Mouse (Mus musculus): ENCODE data around the gene Naa80.

GRCm38 (mm10) chr9:107542721-107543120, 36.0 kb upstream of the Naa80 start:
- TF ChIP-seq CTCF (conservative IDR thresholded peaks at IDR 0.05; ENCODE audit: low read length) (no peak), POU5F1 (IDR thresholded peaks at IDR 0.05; ENCODE audit: borderline replicate concordance, low read length) (no peak), NANOG (IDR thresholded peaks at IDR 0.05; ENCODE audit: borderline replicate concordance, low read length) (no peak)
